Mouse (Mus musculus) ovary, adult 18-20 months (tissue): ENCODE results near the gene BC025920.
A peak's percentile ranks its signal among the peaks of the same experiment; 100 is the strongest.
"Not testable (repeated sequence)": the region's sequence is repeated elsewhere in the genome, so short reads cannot be mapped to it uniquely, and the experiment has no call there.

Experiments used
- DNase-seq: peaks from one replicate; pipeline ENCODE4 v3.0.0; 2022; ENCODE audit warnings: low spot score, mixed read lengths

BC025920 gene

DNA sequence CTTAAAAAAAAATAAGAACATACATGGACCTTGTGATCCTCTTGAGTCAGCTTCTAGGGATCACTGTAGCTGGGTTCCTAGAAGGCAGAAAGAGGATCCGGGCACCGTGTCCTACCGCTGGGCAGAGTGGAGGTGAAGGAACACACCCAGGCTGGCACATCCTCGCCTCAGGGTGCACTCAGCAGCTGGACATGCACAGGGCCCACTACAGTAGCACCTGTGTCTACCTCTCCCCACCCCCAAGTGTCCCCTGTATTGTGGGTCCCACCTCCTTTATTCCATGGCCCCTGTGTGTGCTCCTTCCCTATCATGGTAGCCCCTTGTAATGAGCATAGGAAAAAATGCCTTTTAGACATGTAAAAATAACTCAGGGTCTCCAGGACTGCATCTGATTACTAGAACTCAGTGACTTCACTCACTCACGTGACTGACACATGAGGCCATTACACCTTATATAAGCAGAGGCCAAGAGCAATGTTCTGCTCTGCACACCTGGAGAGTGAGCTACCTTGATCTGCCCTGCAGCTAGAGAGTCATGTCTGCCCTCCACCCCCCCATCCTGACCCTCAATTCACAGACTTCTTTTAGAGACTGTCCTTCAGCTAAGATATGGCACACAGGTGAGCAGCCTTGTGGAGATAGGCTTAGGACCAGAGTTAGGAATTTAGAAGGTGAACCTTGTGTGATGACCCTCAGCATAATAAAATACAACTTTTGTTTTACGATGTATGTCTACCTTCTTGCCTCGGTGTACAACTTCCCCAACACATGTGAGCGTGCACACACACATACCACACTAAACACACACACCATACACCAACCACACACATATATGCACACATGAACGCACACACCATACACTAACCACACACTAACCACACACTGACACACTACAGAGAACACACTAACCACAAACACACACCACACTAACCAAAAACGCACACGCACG is 1.8 kb upstream of the BC025920 start:
- no peak for DNase-seq

DNA sequence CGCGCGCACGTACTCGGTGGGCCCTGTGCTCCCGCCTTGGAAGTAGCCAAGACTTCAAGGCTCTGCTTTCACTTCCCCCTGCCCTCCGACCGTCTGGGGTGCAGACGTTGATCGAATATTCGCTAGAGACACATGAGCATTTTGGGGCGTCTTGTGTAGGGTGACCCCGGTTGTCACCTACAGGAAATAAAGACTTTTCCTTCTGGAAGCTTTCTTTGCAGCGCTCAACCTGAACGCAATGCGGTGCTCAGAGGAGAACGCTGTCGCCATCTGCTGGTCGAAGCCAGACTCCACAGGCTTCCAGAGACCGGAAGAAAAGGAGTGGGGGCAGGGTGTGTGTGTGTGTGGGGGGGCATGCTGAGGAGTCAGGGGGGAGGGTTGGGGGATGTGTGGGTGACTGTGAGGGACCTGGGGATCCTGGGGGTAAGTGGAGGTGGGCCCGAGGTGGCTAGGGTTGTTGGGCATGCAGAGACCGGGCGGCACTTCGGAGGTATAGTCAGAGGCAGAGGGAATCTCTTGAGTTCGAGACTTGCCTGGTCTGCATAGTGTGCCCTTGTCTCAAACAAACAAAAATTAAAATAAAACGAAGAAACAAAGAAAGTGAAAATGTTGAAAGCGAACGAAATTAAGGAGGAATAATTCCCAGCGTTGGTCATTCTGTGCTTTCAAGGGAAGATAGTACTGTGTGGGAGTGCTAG is 953 bp upstream of the BC025920 start:
- peak; percentile 74 for DNase-seq

DNA sequence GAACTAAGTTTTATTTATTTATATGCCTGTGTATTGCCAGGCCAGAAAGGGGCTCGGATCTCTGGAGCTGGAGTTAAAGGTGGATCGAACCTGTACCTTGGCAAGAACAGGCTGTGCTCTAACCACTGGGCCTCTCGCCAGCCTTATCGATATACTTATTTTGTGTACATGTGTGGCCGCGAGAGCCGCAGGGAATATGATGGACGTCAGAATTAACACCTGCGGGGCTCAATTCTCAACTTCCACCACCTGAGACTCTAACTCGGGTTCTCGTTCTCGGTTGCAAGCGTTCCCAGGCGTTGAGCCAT is 450 bp upstream of the BC025920 start:
- no peak for DNase-seq

DNA sequence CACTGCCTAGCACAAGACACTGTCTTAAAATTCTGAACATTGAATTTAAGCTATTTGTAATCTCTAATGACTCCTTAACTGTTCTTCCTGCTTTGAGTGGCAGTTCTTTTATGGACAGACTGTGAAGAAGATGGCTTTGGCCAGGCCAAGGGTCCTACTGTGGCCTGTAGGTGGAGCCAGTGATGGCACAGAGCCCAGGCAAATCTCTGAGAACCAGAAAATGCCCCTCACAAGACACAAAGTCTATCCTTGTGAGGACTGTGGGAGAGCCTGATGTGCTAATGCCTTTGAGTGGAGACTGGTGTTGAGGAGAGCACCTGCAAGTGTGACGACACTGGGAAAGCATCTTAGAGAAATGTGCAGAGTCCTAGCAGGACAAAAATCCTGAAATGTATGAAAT is 2.2 kb downstream of the BC025920 start:
- no peak for DNase-seq

DNA sequence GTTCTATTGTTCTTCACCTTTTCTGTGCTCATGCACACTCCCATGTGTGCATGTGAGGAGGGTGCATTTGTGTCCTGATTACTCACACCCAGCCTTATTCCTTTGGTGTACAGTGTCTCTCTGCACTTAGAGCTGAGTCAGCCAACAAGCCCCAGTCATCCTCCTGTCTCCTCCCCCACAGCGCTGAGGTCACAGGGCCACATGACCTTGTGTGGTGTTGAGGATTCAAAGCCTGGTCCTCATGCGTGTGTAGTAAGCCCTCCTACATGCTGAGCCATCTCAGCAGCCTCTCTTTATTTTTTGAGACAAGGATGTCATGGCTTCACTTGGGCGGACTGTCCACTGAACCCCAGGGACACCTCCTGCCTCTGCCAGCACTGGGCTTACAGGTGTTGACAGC is 6.7 kb downstream of the BC025920 start:
- no peak for DNase-seq

DNA sequence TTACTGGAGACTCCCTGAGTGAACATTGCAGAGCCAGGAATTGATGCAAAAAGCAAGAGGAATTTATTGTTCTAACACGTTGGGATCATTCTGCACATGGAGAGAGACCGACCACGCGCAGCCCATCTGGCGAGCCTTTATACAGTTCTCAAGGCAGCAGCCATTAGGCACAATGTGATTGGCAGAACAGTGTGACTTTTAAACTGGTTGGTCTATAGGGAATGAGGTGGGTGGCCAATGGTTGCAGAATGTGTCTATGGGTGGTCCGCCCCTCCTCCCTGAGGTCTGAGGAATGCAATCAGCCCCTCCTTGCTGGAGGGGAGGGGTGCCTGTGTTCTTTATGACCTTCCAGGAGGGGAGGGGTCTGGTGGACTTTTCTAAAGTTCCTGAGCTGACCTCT is 9.4 kb downstream of the BC025920 start:
- no peak for DNase-seq

DNA sequence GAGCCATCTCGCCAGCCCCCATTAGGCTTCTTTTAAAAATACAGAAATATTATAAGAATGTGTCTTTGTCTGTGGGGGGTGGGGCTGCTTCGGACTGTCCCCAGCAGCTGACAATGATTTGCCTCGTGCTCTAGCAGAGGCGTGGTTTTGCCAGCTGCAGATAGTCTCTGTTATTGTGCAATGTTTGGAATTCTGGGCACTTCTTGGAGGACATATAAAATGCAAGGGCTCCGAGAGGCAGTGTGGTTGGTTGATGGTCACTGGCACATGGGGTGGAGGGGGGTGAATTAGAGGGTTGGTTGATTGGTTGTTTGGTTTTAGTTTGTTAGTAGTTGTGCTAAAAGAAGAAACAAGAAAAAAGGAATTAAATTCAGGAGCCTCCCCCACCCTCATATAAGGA is 13.9 kb downstream of the BC025920 start:
- no peak for DNase-seq

DNA sequence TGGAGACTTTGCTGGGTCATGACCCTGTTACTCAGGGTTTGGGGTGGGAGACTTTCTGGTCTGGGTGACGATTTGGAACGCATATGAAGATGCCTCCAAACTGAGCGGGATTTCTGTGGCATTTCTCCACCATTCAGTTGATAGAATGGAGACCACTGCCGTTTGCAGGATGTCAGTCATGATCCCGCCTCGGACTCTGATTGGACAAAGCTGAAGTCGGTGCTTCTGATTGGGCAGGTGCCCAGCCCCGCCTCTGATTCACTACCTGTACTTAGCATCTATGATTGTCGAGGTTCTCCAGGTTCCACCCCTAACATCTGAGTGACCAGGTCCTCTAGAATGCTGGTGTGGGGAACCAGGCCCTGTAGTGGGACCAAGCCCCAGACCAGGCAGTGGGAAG is 14.7 kb downstream of the BC025920 start:
- DNase-seq, result no peak

DNA sequence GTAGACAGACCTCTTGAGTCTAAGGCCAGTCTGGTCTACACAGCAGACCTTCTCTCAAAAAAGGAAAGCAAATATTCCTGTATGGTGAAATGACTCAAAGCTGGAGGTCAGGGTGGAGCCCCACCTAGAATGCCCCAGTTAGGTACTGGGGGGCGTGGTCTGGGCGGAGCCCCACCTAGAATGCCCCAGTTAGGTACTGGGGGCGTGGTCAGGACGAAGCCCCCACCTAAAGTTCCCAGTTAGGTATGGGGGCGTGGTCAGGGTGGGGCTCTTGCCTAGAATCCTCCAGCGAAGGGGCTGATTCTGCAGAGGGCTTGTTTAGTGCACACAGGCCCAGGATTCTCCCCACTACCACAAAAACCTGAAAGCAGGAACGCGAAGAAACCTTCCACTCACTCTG is 17.4 kb downstream of the BC025920 start:
- no peak for DNase-seq

DNA sequence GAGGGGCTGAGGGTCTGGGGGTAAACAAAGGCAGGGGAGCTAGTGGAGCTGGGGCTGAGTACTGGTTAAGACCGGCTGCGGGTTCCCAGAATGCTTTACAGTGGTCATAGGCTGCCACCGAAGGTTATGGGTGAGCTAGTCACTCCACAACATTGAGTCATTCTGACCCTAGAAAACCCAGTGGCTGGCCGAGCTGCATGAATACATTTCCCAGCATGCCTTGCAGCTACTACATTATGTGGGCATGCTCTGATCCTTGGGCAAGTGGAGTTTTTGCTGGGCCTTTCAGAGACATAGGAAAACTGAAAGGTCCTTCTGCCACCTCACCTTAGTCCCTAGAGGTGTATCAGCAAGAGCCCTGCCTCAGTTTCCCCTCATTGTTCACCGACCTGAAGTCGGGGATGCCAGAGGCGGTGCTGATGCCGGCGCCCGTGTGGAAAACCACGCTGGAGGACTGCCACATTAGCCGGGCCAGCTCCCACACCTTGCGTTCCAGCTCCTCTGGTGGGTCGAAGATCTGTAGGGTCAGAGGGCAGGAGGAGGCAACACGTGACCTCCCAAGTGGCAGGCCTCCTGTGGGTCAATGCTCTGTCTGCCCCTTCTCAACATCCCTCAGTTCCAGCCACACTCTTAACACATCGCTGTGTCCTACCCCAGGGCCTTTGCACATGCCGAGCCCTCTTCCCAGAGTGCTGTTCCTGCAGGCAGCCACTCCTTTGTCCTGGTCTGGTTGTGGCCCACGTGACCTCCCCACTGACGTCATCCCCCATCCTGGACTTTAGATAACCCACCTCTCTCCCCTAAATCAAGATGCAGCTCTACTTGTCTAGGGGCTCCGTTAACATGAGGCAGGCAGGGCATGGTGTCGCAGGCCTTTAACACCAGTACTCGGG is 20.3 kb downstream of the BC025920 start:
- DNase-seq, result no peak

DNA sequence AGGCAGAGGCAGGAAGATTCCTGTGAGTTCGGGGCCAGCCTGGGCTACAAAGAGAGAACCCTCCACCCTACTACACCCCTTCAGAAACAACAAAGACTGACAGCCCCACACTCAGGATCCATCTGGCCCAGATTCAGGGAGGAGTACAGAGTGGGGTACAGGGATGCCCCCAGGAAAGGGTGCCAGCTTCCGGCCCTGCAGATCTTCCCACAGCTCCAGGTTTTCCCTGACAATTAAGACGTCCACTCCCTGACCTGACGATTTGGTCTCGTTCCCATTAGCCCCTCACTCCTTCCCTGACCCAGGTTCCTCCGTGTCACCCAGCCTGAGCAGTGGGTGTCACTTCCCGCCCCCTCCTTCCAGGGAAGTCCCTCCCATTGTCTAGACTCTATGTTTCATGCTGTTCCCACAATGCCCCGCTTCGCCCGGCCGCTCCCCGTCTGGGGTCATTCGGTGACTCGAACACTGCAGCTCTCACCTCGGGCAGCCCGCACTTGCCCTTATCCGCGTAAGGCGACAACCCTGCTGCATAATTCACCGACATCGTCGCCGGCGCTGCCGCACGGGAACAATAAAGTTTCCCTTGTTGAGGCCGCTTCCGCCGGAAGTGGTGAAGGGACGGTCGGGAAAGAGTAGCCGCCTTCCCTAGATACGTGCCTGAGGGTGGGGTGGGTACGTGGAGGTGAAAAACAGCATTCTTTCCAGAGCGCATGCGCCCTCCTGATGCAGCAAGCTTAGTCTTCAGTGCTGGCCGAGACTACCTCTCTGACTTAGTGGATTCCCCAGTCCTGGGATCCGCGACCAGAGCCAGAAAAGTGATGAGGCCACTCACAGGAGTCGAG is 21.1 kb downstream of the BC025920 start, which contains the start of gene Sirt6:
Sirt6 (minus strand) TSS at position 804 of the 842 bp plus-strand sequence.
- DNase-seq, result peak; percentile 92

DNA sequence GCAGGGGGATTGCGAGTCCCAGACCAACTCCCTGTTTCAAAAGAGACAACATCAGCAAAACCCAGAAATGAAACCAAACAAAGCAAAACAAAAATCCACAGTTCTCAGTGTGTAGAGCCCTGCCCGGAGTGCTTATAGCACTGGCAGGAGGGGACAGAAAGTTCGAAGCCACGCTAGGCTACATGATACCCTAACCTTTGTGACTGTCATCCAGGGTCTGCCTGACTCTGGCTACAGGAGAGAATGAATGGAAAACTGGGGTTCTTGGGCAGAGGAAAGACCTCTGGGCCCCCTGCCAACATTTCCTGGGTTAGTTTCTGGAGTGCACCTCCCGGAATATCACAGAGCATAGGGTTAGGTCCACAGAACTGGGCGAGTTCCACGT is 21.8 kb downstream of the BC025920 start:
- DNase-seq, result no peak

DNA sequence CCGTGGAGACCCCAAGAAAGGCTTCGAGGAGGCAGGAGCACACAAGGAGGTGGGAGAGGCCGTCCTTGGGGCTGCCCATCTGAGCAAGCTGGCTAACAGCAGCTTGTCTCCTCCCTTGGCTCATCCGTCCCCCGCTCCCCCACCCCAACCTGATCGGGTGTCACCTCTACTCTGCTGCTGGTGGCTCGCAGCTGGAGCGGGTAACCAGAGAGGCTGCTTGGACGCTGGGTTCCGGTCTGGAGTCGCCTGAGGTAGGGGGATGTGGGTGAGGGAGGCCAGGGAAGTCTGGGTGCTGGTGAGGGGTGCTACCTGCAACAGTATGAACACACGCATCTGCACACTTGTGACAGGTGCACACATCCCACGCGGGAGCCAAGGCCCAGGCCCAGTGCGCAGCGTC is 22.3 kb downstream of the BC025920 start, which contains the start of gene Ankrd24:
Ankrd24 (plus strand) TSS at position 151 of the 400 bp plus-strand sequence.
- no peak for DNase-seq

DNA sequence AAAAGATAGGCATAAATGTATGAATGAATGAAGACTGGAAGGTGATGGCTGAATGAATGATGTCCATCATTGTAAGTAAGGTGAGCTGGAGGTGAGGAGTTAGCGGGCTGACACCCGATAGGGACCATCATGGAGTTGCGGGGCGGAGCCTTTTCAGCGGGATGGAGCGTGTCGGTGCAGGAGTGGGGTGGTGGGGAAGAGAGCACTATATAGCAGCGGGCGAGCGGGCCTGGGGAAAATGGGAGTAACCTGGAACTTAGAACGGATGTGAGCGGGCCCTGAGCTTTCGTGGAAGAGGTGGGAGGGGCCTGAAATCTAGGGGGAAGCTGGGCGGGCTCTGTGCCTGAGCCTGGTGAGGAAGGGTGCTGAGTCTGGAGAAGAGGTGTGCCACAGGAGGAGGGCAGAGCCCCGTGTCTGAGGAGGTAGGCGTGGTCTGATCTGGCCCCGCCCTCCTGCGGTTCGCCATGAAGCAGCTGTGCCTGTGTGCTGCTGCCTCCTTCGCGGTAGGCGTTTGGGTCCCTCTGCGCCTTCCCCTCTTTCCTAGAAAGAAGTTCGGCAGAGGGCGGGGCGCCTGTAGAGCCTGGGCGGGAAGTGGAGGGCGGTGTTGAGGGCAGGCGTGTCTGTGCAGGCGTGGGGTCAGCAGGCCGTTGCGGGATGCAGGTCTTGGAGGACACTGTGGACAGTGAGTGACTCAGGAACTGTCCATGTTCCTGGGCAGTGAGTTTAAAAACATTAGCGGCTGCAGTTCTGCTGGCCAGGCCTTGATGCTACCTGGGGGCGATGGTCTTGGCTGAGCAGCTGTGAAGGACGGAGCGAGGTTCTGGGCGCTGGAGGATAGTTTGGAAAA is 27.4 kb downstream of the BC025920 start:
- DNase-seq, result peak; percentile 86

DNA sequence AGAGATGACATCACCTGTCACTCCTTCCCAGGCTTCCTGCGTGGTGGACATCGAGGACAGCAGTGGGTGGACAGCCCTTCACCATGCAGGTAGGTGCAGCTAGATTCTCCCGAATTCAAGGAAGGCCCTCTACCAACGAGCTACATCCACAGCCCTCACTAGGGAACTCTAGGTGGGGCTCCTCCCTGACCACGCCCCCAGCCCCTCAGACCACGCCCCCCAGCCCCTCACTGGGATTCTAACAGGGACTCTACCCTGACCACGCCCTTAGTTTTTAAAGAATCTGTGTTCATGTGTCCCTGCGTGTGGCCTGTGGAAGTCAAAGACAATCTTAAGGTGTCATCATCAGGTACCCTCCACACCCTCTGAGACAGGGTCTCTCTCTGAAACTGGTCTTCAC is 30.3 kb downstream of the BC025920 start:
- DNase-seq, result no peak

DNA sequence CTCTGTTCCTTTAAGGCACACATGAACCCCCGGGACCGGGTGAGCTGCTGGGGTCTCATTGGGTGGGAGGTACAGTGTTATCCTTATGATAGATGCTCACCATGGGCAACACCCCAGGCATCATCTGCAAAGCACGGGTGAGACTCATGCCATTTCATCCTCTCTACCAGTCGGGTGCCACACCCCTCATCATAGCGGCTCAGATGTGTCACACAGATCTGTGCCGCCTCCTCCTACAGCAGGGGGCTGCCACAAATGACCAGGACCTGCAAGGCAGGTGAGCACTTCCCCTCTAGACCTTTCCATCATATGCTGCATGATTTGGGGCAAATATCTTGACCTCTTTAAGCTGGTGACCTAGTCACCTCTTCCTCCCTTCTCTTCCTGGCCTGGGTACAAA is 32.0 kb downstream of the BC025920 start:
- no peak for DNase-seq

DNA sequence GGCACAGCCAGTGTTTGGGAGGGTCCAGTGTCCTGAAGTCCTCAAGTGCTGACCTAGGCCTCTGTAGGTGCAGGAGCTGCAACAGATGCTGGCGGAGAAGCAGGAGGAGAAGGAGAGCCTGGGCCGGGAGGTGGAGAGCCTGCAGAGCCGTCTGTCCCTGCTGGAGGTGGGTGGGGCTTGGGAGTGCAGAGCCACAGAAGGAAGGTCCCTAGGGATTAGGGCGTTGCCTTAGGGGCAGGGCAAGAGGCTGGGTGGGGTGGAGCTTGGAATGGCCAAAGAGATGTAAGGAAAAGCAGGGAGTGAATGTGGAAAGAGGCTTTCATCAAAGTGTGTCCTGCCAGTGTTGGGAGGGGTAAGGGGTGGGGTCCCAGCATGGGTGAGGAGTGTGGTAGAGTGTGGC is 34.8 kb downstream of the BC025920 start:
- DNase-seq, result not testable (repeated sequence)

DNA sequence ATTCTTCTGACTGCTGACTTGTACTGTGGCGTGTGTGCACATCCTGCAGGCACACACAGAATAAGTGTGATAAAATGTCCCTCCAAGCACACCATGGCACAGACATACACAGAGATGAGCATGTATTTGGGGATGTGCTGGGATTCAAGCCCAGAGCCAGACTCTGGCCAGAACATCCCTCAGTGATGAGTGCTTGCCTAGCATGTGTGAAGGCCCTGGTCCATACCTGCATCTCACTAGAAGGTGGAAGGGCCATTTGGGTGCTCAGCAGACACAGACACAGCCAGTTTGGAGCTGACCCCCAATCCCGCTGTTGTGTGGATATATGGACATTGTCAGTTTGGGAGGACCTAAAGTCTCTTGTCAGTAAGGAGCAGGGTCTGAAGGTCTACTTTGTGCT is 35.5 kb downstream of the BC025920 start:
- no peak for DNase-seq

DNA sequence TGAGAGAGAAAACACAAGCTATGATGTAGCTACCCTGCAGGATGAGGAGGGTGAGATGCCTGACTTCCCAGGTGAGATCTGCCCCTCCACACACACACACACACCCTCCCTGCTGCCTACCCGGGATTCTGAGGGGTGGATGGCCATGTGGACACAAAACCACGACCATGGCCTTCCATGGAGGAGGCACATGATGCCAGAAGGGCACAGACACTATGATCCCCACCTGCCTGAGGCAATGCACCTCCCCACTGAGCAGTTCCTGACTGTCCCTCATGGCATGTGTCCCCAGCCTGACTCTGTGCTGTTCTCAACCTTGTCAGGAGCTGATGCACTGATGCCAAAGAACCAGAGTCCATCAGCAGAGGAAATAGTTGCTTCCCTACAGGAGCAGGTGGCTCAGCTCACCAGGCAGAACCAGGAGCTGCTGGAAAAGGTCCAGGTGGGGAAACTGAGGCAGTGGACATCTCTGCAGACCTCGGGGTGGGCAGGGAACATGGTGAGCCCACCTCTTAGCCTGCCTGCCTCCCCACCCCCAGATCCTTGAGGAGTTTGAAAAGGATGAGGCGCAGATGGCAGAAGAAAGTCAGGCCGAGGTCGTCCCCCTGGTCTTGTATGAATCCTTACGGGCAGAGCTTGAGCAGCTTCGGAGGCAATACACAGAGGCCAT is 36.0 kb downstream of the BC025920 start:
- DNase-seq, result no peak
